Mouse (Mus musculus) midbrain, postnatal 0 days (tissue): ENCODE measurements at regions not wholly inside any gene's neighbourhood (a gene's known extent, or its start where the extent isn't known, plus 50 kb on each side); places are given as distances from the start of the nearest gene placed in this dataset.

Experiments
- ATAC-seq: fragments of 200-750 bp; cut with Nextera tagmentation; 2 replicates; pipeline ENCODE4 v1.8.0; 2017; ENCODE audit warnings: moderate number of reproducible peaks, mild to moderate bottlenecking, moderate TSS enrichment, moderate library complexity; ENCODE audit not compliant: low FRiP score
- DNase-seq: peaks from one replicate; pipeline ENCODE4 v3.0.0-alpha.2; 2015; ENCODE audit warnings: low spot score
- H3K27ac ChIP-seq: fragments of 300-500 bp; sonication (generic); 2 replicates; pipeline ENCODE4 v1.5.1; 2014; ENCODE audit warnings: low read depth, mild to moderate bottlenecking, low read length, mixed read lengths
- H3K27me3 ChIP-seq: fragments of 300-500 bp; sonication (generic); 2 replicates; pipeline ENCODE4 v1.6.1; 2014; ENCODE audit warnings: low read length, control low read depth, mixed read lengths; ENCODE audit not compliant: insufficient read depth
- H3K36me3 ChIP-seq: fragments of 300-500 bp; sonication (generic); 2 replicates; pipeline ENCODE4 v1.6.1; 2014; ENCODE audit warnings: low read length, control low read depth, mixed read lengths; ENCODE audit not compliant: insufficient read depth
- H3K4me1 ChIP-seq: fragments of 300-500 bp; sonication (generic); 2 replicates; pipeline ENCODE4 v1.6.1; 2014; ENCODE audit warnings: mild to moderate bottlenecking, control low read depth, antibody characterized with exemption, low read length, mixed read lengths; ENCODE audit not compliant: insufficient read depth
- H3K4me2 ChIP-seq: fragments of 300-500 bp; sonication (generic); 2 replicates; pipeline ENCODE4 v1.6.1; 2014; ENCODE audit warnings: low read depth, mild to moderate bottlenecking, low read length, mixed read lengths; ENCODE audit not compliant: poor library complexity, severe bottlenecking
- H3K4me3 ChIP-seq: fragments of 300-500 bp; sonication (generic); 2 replicates; pipeline ENCODE4 v1.5.1; 2014; ENCODE audit warnings: low read depth, mild to moderate bottlenecking, low read length, moderate library complexity
- H3K9ac ChIP-seq: fragments of 300-500 bp; sonication (generic); replicated peaks from 2 replicates; pipeline ENCODE4 v1.6.1; 2014; ENCODE audit warnings: mild to moderate bottlenecking, low read length, moderate library complexity, mixed read lengths; ENCODE audit not compliant: poor library complexity, severe bottlenecking
- H3K9me3 ChIP-seq: fragments of 300-500 bp; sonication (generic); 2 replicates; pipeline ENCODE4 v1.6.1; 2016; ENCODE audit warnings: low read length, control low read depth
- CTCF ChIP-seq: IDR thresholded peaks from 2 replicates; pipeline ENCODE4 v1.5.1; 2016; ENCODE audit warnings: antibody characterized with exemption, mild to moderate bottlenecking
- WGBS: fragments of 180-500 bp; shearing (Covaris S2); extraction: QIAGEN DNeasy Blood & Tissue Kit; methylation state at CpG from one replicate; pipeline ENCODE4 v1.1.7; 2014; 5-methylcytosine and 5-hydroxymethylcytosine counted together

GRCm38 (mm10) chr4:93225105-93225504, 110.2 kb downstream of the Tusc1 start:
- no peak overlapping the region for H3K9ac ChIP-seq
- DNase-seq: no peak
- ATAC-seq: no peak
- no peaks in the 10 kb centered on the region for H3K9me3 ChIP-seq
- no peaks in the 10 kb centered on the region for H3K27me3 ChIP-seq
- no peak overlapping the region for H3K27ac ChIP-seq
- 91% methylated on average over 2 of the region's 2 CpGs for WGBS
- H3K4me1 ChIP-seq: no peaks in the 10 kb centered on the region
- no peak overlapping the region for H3K4me3 ChIP-seq
- TF ChIP-seq CTCF: no peak
- no peaks in the 10 kb centered on the region for H3K36me3 ChIP-seq
- H3K4me2 ChIP-seq: no peak overlapping the region

DNA sequence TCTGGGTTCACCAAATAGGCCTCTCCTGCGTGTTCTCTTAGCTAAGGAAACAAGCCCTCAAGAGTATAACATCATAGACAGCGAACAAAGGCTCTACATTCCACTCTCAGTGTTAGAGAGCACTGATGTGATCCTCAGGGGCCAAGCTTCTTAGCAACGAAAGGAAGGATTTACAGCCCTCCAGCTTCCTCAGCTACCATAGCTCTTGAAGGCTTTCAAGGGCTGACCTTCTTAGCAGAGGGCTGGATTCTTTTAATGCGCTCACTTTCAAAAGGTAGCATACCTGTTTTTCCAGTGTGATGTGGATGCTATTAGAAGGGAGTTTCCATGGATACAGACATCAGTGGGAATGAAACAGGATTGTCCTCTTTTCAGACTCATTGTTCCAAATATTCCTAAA, 114.6 kb downstream of the Tusc1 start:
- no peak overlapping the region for H3K4me3 ChIP-seq
- H3K4me1 ChIP-seq: no peaks in the 10 kb centered on the region
- H3K27ac ChIP-seq: no peak overlapping the region
- H3K36me3 ChIP-seq: no peaks in the 10 kb centered on the region
- ATAC-seq (peak; percentile 56), DNase-seq (no peak)
- peaks cover 4% of the 10 kb centered on the region; the same call in 1 of the 2 replicates for H3K9me3 ChIP-seq
- no peak for TF ChIP-seq CTCF
- H3K27me3 ChIP-seq: no peaks in the 10 kb centered on the region
- no peak overlapping the region for H3K9ac ChIP-seq
- 35% methylated on average over 4 of the region's 4 CpGs for WGBS
- no peak overlapping the region for H3K4me2 ChIP-seq

DNA sequence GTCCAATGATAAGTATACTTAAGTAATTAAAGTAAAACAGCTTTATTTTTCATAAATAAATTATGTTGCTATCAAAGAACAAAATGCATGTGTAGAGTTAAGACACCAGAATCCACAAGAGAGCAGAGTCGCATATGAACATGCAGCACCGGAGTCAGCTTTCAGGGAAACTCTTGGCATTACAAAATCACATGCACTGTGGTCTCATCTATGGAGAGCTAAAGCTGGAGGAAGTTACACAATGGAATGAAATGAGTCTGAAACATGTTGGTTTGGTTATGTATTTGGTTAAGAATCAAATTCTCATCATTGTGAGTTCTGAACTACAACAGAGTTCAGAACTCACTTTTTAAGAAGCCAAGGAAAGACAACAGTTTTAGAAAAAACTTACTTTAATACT, 126.9 kb downstream of the Tusc1 start:
- Histone ChIP-seq H3K4me2 (no peak overlapping the region), H3K27me3 (no peaks in the 10 kb centered on the region), H3K36me3 (no peaks in the 10 kb centered on the region), H3K4me3 (no peak overlapping the region), H3K4me1 (no peaks in the 10 kb centered on the region), H3K27ac (no peak overlapping the region), H3K9ac (no peak overlapping the region), H3K9me3 (no peaks in the 10 kb centered on the region)
- no peak for TF ChIP-seq CTCF
- 91% methylated on average over 2 of the region's 2 CpGs for WGBS
- DNase-seq (no peak), ATAC-seq (no peak)

GRCm38 (mm10) chr4:93199811-93200210, 135.5 kb downstream of the Tusc1 start:
- Histone ChIP-seq H3K4me1 (no peaks in the 10 kb centered on the region), H3K27me3 (no peaks in the 10 kb centered on the region), H3K4me3 (no peak overlapping the region), H3K9me3 (no peaks in the 10 kb centered on the region), H3K9ac (no peak overlapping the region), H3K4me2 (no peak overlapping the region), H3K27ac (no peak overlapping the region), H3K36me3 (no peaks in the 10 kb centered on the region)
- WGBS: 56% methylated on average over 2 of the region's 2 CpGs
- no peak for ATAC-seq
- DNase-seq: peak; percentile 40
- no peak for TF ChIP-seq CTCF

DNA sequence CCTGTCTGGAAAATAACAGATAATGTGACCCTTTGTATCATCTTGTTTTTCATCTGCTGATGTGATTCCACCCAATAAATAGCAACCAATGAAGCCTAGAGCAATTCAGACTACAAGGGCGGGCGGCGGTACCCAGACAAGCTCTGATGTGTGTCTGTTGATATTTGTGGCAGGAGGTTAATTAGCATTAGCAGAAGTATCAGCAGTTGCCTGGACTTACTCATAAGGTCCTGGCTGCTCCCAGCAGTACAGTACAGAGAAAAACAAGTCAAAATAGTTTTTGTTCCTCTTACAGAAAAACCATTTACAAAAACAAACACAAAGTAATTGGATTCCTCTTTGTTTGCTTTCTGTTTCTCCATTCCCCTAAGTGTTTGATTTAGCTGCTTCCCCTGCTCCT, 151.0 kb downstream of the Tusc1 start:
- Histone ChIP-seq H3K9ac (no peak overlapping the region), H3K9me3 (no peaks in the 10 kb centered on the region), H3K36me3 (no peaks in the 10 kb centered on the region), H3K27me3 (no peaks in the 10 kb centered on the region), H3K27ac (no peak overlapping the region), H3K4me1 (no peaks in the 10 kb centered on the region), H3K4me2 (no peak overlapping the region), H3K4me3 (no peak overlapping the region)
- WGBS: 45% methylated on average over 3 of the region's 3 CpGs
- no peak for ATAC-seq
- TF ChIP-seq CTCF: no peak
- DNase-seq: no peak
